Mouse (Mus musculus) granulocyte monocyte progenitor cell, adult 5-6 weeks (primary cell): ENCODE data around the gene Lrch1. TPM values are rescaled to one million over a fixed set of nuclear protein-coding genes. Genes with fewer than 3 reads are reported as not detected.

Experiments used
- ATAC-seq: replicated peaks from 2 replicates; pipeline ENCODE4 v1.8.0; 2016; ENCODE audit warnings: mild to moderate bottlenecking, moderate TSS enrichment, inconsistent platforms; ENCODE audit not compliant: poor library complexity, severe bottlenecking
- total RNA-seq, 2 experiments: library from RNA; stranded (forward) in 1 of 2; stranded (reverse) in 1 of 2; fragments of 200-712, 200-1000 nt in 1 of 2; fragments of >200 nt in 1 of 2; fragmentation: Nextera tagmentation in 1 of 2; gene quantifications; 2 replicates each; pipeline ENCODE4 v1.2.3; 2014 to 2017

Gene Lrch1
- total RNA-seq, 2 experiments from 2014 or later, result 11.3 to 12.4 TPM

GRCm38 (mm10) chr14:74948014-74948396 is 329 bp upstream of the Lrch1 start:
- ATAC-seq, result no peak

GRCm38 (mm10) chr14:74946751-74947375 is 813 bp downstream of the Lrch1 start:
- ATAC-seq, result peak; percentile 60

- peak; percentile 30 for ATAC-seq
Observed at GRCm38 (mm10) chr14:74946321-74946750, 1.3 kb downstream of the Lrch1 start.

- 0 out of 2 replicates have a peak, but pooled peaks have one; percentile 15 for ATAC-seq
Observed at GRCm38 (mm10) chr14:74945266-74946215, 2.1 kb downstream of the Lrch1 start.

- no peak for ATAC-seq
Observed at GRCm38 (mm10) chr14:74944128-74944755, 3.4 kb downstream of the Lrch1 start.

GRCm38 (mm10) chr14:74943581-74944117 is 4.0 kb downstream of the Lrch1 start:
- ATAC-seq, result no peak

GRCm38 (mm10) chr14:74943024-74943423 is 4.7 kb downstream of the Lrch1 start:
- no peak for ATAC-seq

- no peak for ATAC-seq
Observed at GRCm38 (mm10) chr14:74941591-74941990, 6.1 kb downstream of the Lrch1 start.

GRCm38 (mm10) chr14:74940741-74941140 is 6.9 kb downstream of the Lrch1 start:
- ATAC-seq, result no peak

- ATAC-seq, result peak; percentile 71
Observed at GRCm38 (mm10) chr14:74939355-74939754, 8.3 kb downstream of the Lrch1 start.

GRCm38 (mm10) chr14:74938896-74939295 is 8.8 kb downstream of the Lrch1 start:
- no peak for ATAC-seq

- peak; percentile 82 for ATAC-seq
Observed at GRCm38 (mm10) chr14:74936557-74937261, 11.0 kb downstream of the Lrch1 start.

- no peak for ATAC-seq
Observed at GRCm38 (mm10) chr14:74935111-74935510, 12.6 kb downstream of the Lrch1 start.

GRCm38 (mm10) chr14:74933960-74934710 is 13.5 kb downstream of the Lrch1 start:
- ATAC-seq, result no peak

GRCm38 (mm10) chr14:74929739-74930138 is 17.9 kb downstream of the Lrch1 start:
- ATAC-seq, result no peak

- ATAC-seq, result peak; percentile 90
Observed at GRCm38 (mm10) chr14:74928809-74929432, 18.8 kb downstream of the Lrch1 start.

GRCm38 (mm10) chr14:74926899-74927571 is 20.6 kb downstream of the Lrch1 start:
- no peak for ATAC-seq

GRCm38 (mm10) chr14:74925951-74926517 is 21.6 kb downstream of the Lrch1 start:
- no peak for ATAC-seq
